Mouse (Mus musculus) limb, embryonic 14.5 days (tissue): ENCODE data around the gene Zfp507. TPM values are rescaled to one million over a fixed set of nuclear protein-coding genes. Genes with fewer than 3 reads are reported as not detected.

ENCODE experiments used
- ATAC-seq: fragments of 200-750 bp; cut with Nextera tagmentation; 2 replicates; pipeline ENCODE4 v1.8.0; 2017; ENCODE audit warnings: low read depth, moderate number of reproducible peaks, moderate TSS enrichment; ENCODE audit not compliant: low FRiP score
- DNase-seq: peaks from one replicate; pipeline ENCODE4 v3.0.0-alpha.2; 2015; ENCODE audit warnings: low spot score
- H3K27ac ChIP-seq: fragments of 300-500 bp; sonication (generic); replicated peaks from 2 replicates; pipeline ENCODE4 v1.5.1; 2014; ENCODE audit warnings: low read depth, mild to moderate bottlenecking, low read length, moderate library complexity, mixed read lengths
- H3K27me3 ChIP-seq: fragments of 300-500 bp; sonication (generic); 2 replicates; pipeline ENCODE4 v1.6.1; 2014; ENCODE audit warnings: low read length, mixed read lengths; ENCODE audit not compliant: control insufficient read depth, insufficient read depth
- H3K36me3 ChIP-seq: fragments of 300-500 bp; sonication (generic); 2 replicates; pipeline ENCODE4 v1.6.1; 2014; ENCODE audit warnings: mild to moderate bottlenecking, low read length, moderate library complexity, mixed read lengths; ENCODE audit not compliant: control insufficient read depth, insufficient read depth
- H3K4me1 ChIP-seq: fragments of 300-500 bp; sonication (generic); 2 replicates; pipeline ENCODE4 v1.6.1; 2014; ENCODE audit warnings: antibody characterized with exemption, low read length, mixed read lengths; ENCODE audit not compliant: control insufficient read depth, insufficient read depth
- H3K4me2 ChIP-seq: fragments of 300-500 bp; sonication (generic); replicated peaks from 2 replicates; pipeline ENCODE4 v1.6.1; 2014; ENCODE audit warnings: low read depth, mild to moderate bottlenecking, low read length, moderate library complexity; ENCODE audit not compliant: severe bottlenecking
- H3K4me3 ChIP-seq: fragments of 300-500 bp; sonication (generic); replicated peaks from 2 replicates; pipeline ENCODE4 v1.5.1; 2014; ENCODE audit warnings: low read length
- H3K9ac ChIP-seq: fragments of 300-500 bp; sonication (generic); 2 replicates; pipeline ENCODE4 v1.6.1; 2014; ENCODE audit warnings: mild to moderate bottlenecking, low read depth, low read length, moderate library complexity; ENCODE audit not compliant: severe bottlenecking
- H3K9me3 ChIP-seq: fragments of 300-500 bp; sonication (generic); 2 replicates; pipeline ENCODE4 v1.6.1; 2016; ENCODE audit warnings: low read length; ENCODE audit not compliant: control insufficient read depth
- POLR2A ChIP-seq: fragments of 200-500 bp; IDR thresholded peaks from 2 replicates; pipeline ENCODE4 v1.8.0; 2012; ENCODE audit warnings: inconsistent platforms, mild to moderate bottlenecking, moderate library complexity, borderline replicate concordance; ENCODE audit not compliant: insufficient read depth, insufficient read length; ENCODE audit errors: extremely low read depth
- WGBS: fragments of 180-500 bp; shearing (Covaris S2); extraction: QIAGEN DNeasy Blood & Tissue Kit; methylation state at CpG from one replicate; pipeline ENCODE4 v1.1.7; 2014; 5-methylcytosine and 5-hydroxymethylcytosine counted together
- polyA plus RNA-seq, 2 experiments: library from polyadenylated mRNA; depleted of rRNA in 1 of 2; stranded (reverse) in 1 of 2; unstranded in 1 of 2; fragments of >200 nt; fragmentation: Nextera tagmentation in 1 of 2; extraction: Ambion mirVana in 1 of 2; gene quantifications; 2 replicates each; pipeline versions ENCODE4 v1.2.1 to v1.2.3; 2012 to 2014

Gene Zfp507
- polyA plus RNA-seq, 2 experiments: 18.6 to 22.5 TPM

GRCm38 (mm10) chr7:35814759-35815551, 12.2 kb upstream of the Zfp507 start:
- 77% methylated on average over 12 of the region's 12 CpGs for WGBS
- TF ChIP-seq POLR2A: no peak
- Histone ChIP-seq H3K4me3 (no peak overlapping the region), H3K9ac (no peak overlapping the region), H3K9me3 (no peaks in the 10 kb centered on the region), H3K4me1 (no peaks in the 10 kb centered on the region), H3K27me3 (no peaks in the 10 kb centered on the region), H3K27ac (no peak overlapping the region), H3K4me2 (no peak overlapping the region), H3K36me3 (no peaks in the 10 kb centered on the region)
- ATAC-seq: no peak
- no peak for DNase-seq

GRCm38 (mm10) chr7:35813306-35813705, 10.5 kb upstream of the Zfp507 start:
- DNase-seq (no peak), ATAC-seq (no peak)
- no peak overlapping the region for H3K27ac ChIP-seq
- TF ChIP-seq POLR2A: no peak
- no peak overlapping the region for H3K4me2 ChIP-seq
- H3K4me1 ChIP-seq: no peaks in the 10 kb centered on the region
- H3K9me3 ChIP-seq: no peaks in the 10 kb centered on the region
- H3K9ac ChIP-seq: no peak overlapping the region
- H3K36me3 ChIP-seq: no peaks in the 10 kb centered on the region
- no peaks in the 10 kb centered on the region for H3K27me3 ChIP-seq
- H3K4me3 ChIP-seq: no peak overlapping the region
- WGBS: 74% methylated on average over 11 of the region's 11 CpGs

DNA sequence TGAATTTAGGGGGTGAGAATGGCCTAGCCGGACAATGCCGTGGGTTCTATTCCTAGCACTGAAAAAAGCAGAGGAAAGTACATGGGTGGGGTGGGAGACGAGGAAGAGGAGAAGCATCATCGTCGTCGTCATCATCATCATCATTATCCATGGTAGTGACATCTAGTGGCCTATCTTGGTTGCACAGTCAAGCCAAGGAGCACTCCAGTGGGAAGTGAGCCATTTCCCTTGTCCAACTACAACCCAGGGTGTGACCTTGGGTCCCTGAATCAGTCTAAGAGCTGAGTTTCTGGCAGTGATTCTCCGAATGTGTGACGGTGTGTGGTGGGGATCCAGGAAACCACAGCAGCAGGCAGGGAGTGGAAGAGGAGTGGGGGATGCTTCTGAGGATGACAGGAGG, 7.9 kb upstream of the Zfp507 start:
- TF ChIP-seq POLR2A: no peak
- WGBS: 49% methylated on average over 8 of the region's 8 CpGs
- H3K27ac ChIP-seq: no peak overlapping the region
- H3K4me3 ChIP-seq: no peak overlapping the region
- ATAC-seq (no peak), DNase-seq (no peak)
- no peaks in the 10 kb centered on the region for H3K36me3 ChIP-seq
- no peak overlapping the region for H3K9ac ChIP-seq
- no peak overlapping the region for H3K4me2 ChIP-seq
- no peaks in the 10 kb centered on the region for H3K27me3 ChIP-seq
- H3K9me3 ChIP-seq: no peaks in the 10 kb centered on the region
- H3K4me1 ChIP-seq: no peaks in the 10 kb centered on the region

- H3K4me3 ChIP-seq: no peak overlapping the region
- no peak for TF ChIP-seq POLR2A
- H3K4me1 ChIP-seq: peaks cover 7% of the 10 kb centered on the region
- H3K4me2 ChIP-seq: no peak overlapping the region
- no peaks in the 10 kb centered on the region for H3K9me3 ChIP-seq
- peaks cover 20% of the 10 kb centered on the region for H3K36me3 ChIP-seq
- DNase-seq (no peak), ATAC-seq (no peak)
- 77% methylated on average over 10 of the region's 10 CpGs for WGBS
- H3K9ac ChIP-seq: no peak overlapping the region
- H3K27me3 ChIP-seq: no peaks in the 10 kb centered on the region
- H3K27ac ChIP-seq: no peak overlapping the region
These were observed 1.4 kb upstream of the Zfp507 start for GRCm38 (mm10) chr7:35804206-35804605.

DNA sequence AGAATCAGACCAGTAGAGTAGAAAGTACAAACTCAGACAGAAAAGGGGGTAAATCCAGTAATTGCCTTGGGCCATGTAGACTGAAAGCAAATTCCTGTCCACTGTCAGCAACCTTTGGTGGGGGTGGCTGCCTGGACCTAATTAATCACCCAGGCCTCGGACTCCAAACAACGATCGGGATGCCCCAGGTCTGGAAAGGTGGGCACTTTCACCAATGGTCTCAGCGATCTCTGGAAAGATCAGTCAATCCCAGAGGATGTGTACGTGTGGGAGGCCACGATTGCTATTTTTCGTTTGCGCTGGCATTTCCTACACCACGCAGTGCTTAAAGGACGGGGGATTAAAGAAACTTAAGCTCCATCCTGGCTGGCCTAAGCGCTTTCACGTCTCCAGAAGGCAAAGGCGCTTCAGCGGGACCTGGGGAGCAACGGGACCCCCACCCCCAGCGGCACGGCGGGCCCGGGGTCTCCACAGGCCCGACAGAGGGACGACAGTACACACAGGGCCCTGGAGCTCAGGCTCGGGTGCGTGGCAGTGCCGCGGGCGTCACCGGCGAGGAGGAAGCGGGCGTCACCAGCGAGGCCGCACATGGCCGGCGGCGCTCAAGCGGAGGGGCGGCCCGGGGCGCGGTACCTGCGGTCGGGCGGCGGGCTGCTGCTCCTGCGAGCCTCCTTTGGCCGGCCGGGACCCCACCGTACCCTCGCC, 450 bp downstream of the Zfp507 start:
- H3K4me2 ChIP-seq: peak overlapping the region; percentile 79
- peaks cover 35% of the 10 kb centered on the region for H3K36me3 ChIP-seq
- H3K27ac ChIP-seq: peak overlapping the region; percentile 91
- H3K4me1 ChIP-seq: peaks cover 7% of the 10 kb centered on the region
- H3K9me3 ChIP-seq: no peaks in the 10 kb centered on the region
- no peaks in the 10 kb centered on the region for H3K27me3 ChIP-seq
- no peak for TF ChIP-seq POLR2A
- ATAC-seq (peak; percentile 85), DNase-seq (no peak)
- H3K9ac ChIP-seq: peak overlapping the region; percentile 98
- peak overlapping the region; percentile 91 for H3K4me3 ChIP-seq
- WGBS: 2% methylated on average over 38 of the region's 49 CpGs
